Mouse (Mus musculus) T-helper 2 cell (primary cell): ENCODE data around the gene Clint1.

Experiments used
- in situ Hi-C: fragments of 300-600 bp; cut with MboI, MseI; formaldehyde crosslinking; loops from one replicate; pipeline ENCODE4 v1.15.1; 2025; ENCODE audit warnings: high pct_unique_total_duplicates

Clint1 gene

GRCm38 (mm10) chr11:45883270-45883931 lies 31.6 kb downstream of the Clint1 start:
- in situ Hi-C loops = loop anchor here (10.0 kb wide), 1 partner anchor 1929 kb away; no protein-coding TSS in a partner anchor

GRCm38 (mm10) chr11:45884029-45884428 lies 32.2 kb downstream of the Clint1 start:
- in situ Hi-C loops = loop anchor here (10.0 kb wide), 1 partner anchor 1929 kb away; no protein-coding TSS in a partner anchor

GRCm38 (mm10) chr11:45885606-45886230 lies 33.9 kb downstream of the Clint1 start:
- in situ Hi-C loops = loop anchor here (10.0 kb wide), 1 partner anchor 1931 kb away; no protein-coding TSS in a partner anchor

GRCm38 (mm10) chr11:45886596-45886995 lies 34.7 kb downstream of the Clint1 start:
- in situ Hi-C loops = loop anchor here (10.0 kb wide), 1 partner anchor 1932 kb away; no protein-coding TSS in a partner anchor

GRCm38 (mm10) chr11:45888471-45889030 lies 36.7 kb downstream of the Clint1 start:
- in situ Hi-C loops = loop anchor here (10.0 kb wide), 1 partner anchor 1934 kb away; no protein-coding TSS in a partner anchor

- in situ Hi-C loops = loop anchor here (10.0 kb wide), 1 partner anchor 1935 kb away; no protein-coding TSS in a partner anchor
Observed at GRCm38 (mm10) chr11:45889981-45890380, 38.1 kb downstream of the Clint1 start.

- in situ Hi-C loops = no loop called here
Observed at GRCm38 (mm10) chr11:45890423-45890822, 38.6 kb downstream of the Clint1 start.

GRCm38 (mm10) chr11:45892861-45893360 lies 41.1 kb downstream of the Clint1 start:
- in situ Hi-C loops = no loop called here

GRCm38 (mm10) chr11:45897392-45897791 lies 45.5 kb downstream of the Clint1 start:
- in situ Hi-C loops = no loop called here

- in situ Hi-C loops = no loop called here
Observed at GRCm38 (mm10) chr11:45900233-45901015, 48.6 kb downstream of the Clint1 start.

- in situ Hi-C loops = no loop called here
Observed at GRCm38 (mm10) chr11:45906109-45906786, 54.4 kb downstream of the Clint1 start.

GRCm38 (mm10) chr11:45907301-45907700 lies 55.5 kb downstream of the Clint1 start:
- in situ Hi-C loops = no loop called here

GRCm38 (mm10) chr11:45908070-45908469 lies 56.2 kb downstream of the Clint1 start:
- in situ Hi-C loops = no loop called here

GRCm38 (mm10) chr11:45908894-45909293 lies 57.0 kb downstream of the Clint1 start:
- in situ Hi-C loops = no loop called here

GRCm38 (mm10) chr11:45910701-45911100 lies 58.9 kb downstream of the Clint1 start:
- in situ Hi-C loops = no loop called here

GRCm38 (mm10) chr11:45916196-45916595 lies 64.3 kb downstream of the Clint1 start:
- in situ Hi-C loops = no loop called here

- in situ Hi-C loops = no loop called here
Observed at GRCm38 (mm10) chr11:45918018-45918417, 66.2 kb downstream of the Clint1 start.

- in situ Hi-C loops = no loop called here
Observed at GRCm38 (mm10) chr11:45918836-45919235, 67.0 kb downstream of the Clint1 start.

GRCm38 (mm10) chr11:45921026-45921425 lies 69.2 kb downstream of the Clint1 start:
- in situ Hi-C loops = no loop called here

GRCm38 (mm10) chr11:45921480-45921898 lies 69.6 kb downstream of the Clint1 start:
- in situ Hi-C loops = no loop called here

- in situ Hi-C loops = no loop called here
Observed at GRCm38 (mm10) chr11:45925436-45925835, 73.6 kb downstream of the Clint1 start.
